Mouse (Mus musculus): ENCODE results near the gene Gm49318.

Gene Gm49318

GRCm38 (mm10) chr9:22030386-22030785 is 40.7 kb downstream of the Gm49318 start:
- DNase-seq (ENCODE audit: low spot score in 2 of 2) = no peak

- DNase-seq (ENCODE audit: low spot score in 2 of 2) = no peak
Observed at GRCm38 (mm10) chr9:22028467-22028866, 42.6 kb downstream of the Gm49318 start.

- DNase-seq (ENCODE audit: low spot score in 2 of 2) = no peak
Observed at GRCm38 (mm10) chr9:22024592-22024991, 46.5 kb downstream of the Gm49318 start.

GRCm38 (mm10) chr9:22017208-22017825 is 53.7 kb downstream of the Gm49318 start:
- DNase-seq (ENCODE audit: low spot score in 2 of 2) = no peak

- no peak for DNase-seq (ENCODE audit: low spot score in 2 of 2)
Observed at GRCm38 (mm10) chr9:22016245-22016644, 54.8 kb downstream of the Gm49318 start.

- no peak for DNase-seq (ENCODE audit: low spot score in 2 of 2)
Observed at GRCm38 (mm10) chr9:22012731-22013130, 58.3 kb downstream of the Gm49318 start.

GRCm38 (mm10) chr9:22011055-22011454 is 60.0 kb downstream of the Gm49318 start:
- no peak for DNase-seq (ENCODE audit: low spot score in 2 of 2)

- no peak for DNase-seq (ENCODE audit: low spot score in 2 of 2)
Observed at GRCm38 (mm10) chr9:22004546-22004945, 66.5 kb downstream of the Gm49318 start.

GRCm38 (mm10) chr9:22003163-22003554 is 67.9 kb downstream of the Gm49318 start:
- no peak for DNase-seq (ENCODE audit: low spot score in 2 of 2)

GRCm38 (mm10) chr9:22002194-22003162 is 68.6 kb downstream of the Gm49318 start, which contains the start of the genes Ccdc151 and Prkcsh:
Ccdc151 (minus strand) TSS chr9:22002634.
Prkcsh (plus strand) TSS chr9:22002806.
- peak; percentile 96 to 98 for DNase-seq (ENCODE audit: low spot score in 2 of 2)

GRCm38 (mm10) chr9:22001633-22002032 is 69.4 kb downstream of the Gm49318 start:
- DNase-seq (ENCODE audit: low spot score in 2 of 2) = no peak

GRCm38 (mm10) chr9:22000296-22000695 is 70.8 kb downstream of the Gm49318 start:
- no peak for DNase-seq (ENCODE audit: low spot score in 2 of 2)

GRCm38 (mm10) chr9:21996178-21996867 is 74.7 kb downstream of the Gm49318 start:
- DNase-seq (ENCODE audit: low spot score in 2 of 2) = no peak

- no peak for DNase-seq (ENCODE audit: low spot score in 2 of 2)
Observed at GRCm38 (mm10) chr9:21992227-21992626, 78.8 kb downstream of the Gm49318 start.

- DNase-seq (ENCODE audit: low spot score in 2 of 2) = no peak
Observed at GRCm38 (mm10) chr9:21989230-21990110, 81.6 kb downstream of the Gm49318 start, which contains the start of gene Rgl3. Rgl3 (minus strand) TSS chr9:21989446.

- no peak for DNase-seq (ENCODE audit: low spot score in 2 of 2)
Observed at GRCm38 (mm10) chr9:21988421-21989101, 82.5 kb downstream of the Gm49318 start.

GRCm38 (mm10) chr9:21987592-21988342 is 83.3 kb downstream of the Gm49318 start:
- DNase-seq (ENCODE audit: low spot score in 2 of 2) = no peak
